Mouse (Mus musculus) small intestine, adult 2 months (tissue): Measurements from ENCODE around the gene Tmod3. TPM values are rescaled to one million over a fixed set of nuclear protein-coding genes. Genes with fewer than 3 reads are reported as not detected.

Experiments used
- H3K27ac ChIP-seq: fragments of 200-500 bp; 2 replicates; pipeline ENCODE4 v1.5.1; 2012; ENCODE audit warnings: low read depth, low read length, control low read depth, inconsistent platforms; ENCODE audit not compliant: insufficient read depth
- H3K27me3 ChIP-seq: fragments of 200-500 bp; 2 replicates; pipeline ENCODE4 v1.6.1; 2012; ENCODE audit warnings: mild to moderate bottlenecking, moderate library complexity, low read length, inconsistent platforms; ENCODE audit not compliant: control insufficient read depth, insufficient read depth
- H3K36me3 ChIP-seq: fragments of 200-500 bp; 2 replicates; pipeline ENCODE4 v1.6.1; 2012; ENCODE audit warnings: mild to moderate bottlenecking, low read length, control low read depth, inconsistent platforms; ENCODE audit not compliant: control insufficient read depth, insufficient read depth
- H3K4me1 ChIP-seq: fragments of 200-500 bp; 2 replicates; pipeline ENCODE4 v1.6.1; 2012; ENCODE audit warnings: low read length, inconsistent platforms, mixed read lengths; ENCODE audit not compliant: control insufficient read depth, insufficient read depth, insufficient read length
- H3K4me3 ChIP-seq: fragments of 200-500 bp; 2 replicates; pipeline ENCODE4 v1.5.1; 2012; ENCODE audit warnings: low read depth, mild to moderate bottlenecking, control low read depth, inconsistent platforms, low read length, moderate library complexity
- CTCF ChIP-seq: fragments of 200-500 bp; IDR thresholded peaks from 2 replicates; pipeline ENCODE4 v1.5.1; 2012; ENCODE audit warnings: low read depth, mild to moderate bottlenecking, control low read depth, inconsistent platforms, low read length, moderate library complexity, mixed read lengths; ENCODE audit not compliant: insufficient replicate concordance, insufficient read length; ENCODE audit errors: extremely low read depth
- POLR2A ChIP-seq: fragments of 200-500 bp; IDR thresholded peaks from 2 replicates; pipeline ENCODE4 v1.6.1; 2012; ENCODE audit warnings: low read depth, mild to moderate bottlenecking, control low read depth, inconsistent platforms, low read length, moderate library complexity
- WGBS: fragments of 180-500 bp; shearing (Covaris S2); methylation state at CpG from one replicate; pipeline ENCODE4 v1.1.7; 2018; 5-methylcytosine and 5-hydroxymethylcytosine counted together
- polyA plus RNA-seq: library from polyadenylated mRNA; depleted of rRNA; stranded (reverse); fragments of >200 nt; gene quantifications from 2 replicates; pipeline ENCODE4 v1.2.3, GENCODE M21; 2012

Tmod3 gene
- polyA plus RNA-seq, 1 experiment = 13.4 TPM

- H3K4me3 ChIP-seq = no peak overlapping the region
These were observed 34.0 kb upstream of the Tmod3 start for GRCm38 (mm10) chr9:75593481-75593880.

GRCm38 (mm10) chr9:75589850-75590790, 30.7 kb upstream of the Tmod3 start:
- Histone ChIP-seq H3K27me3 (no peaks in the 10 kb centered on the region), H3K4me3 (no peak overlapping the region), H3K4me1 (peaks cover 3% of the 10 kb centered on the region; the same call in 1 of the 2 replicates), H3K27ac (no peak overlapping the region), H3K36me3 (no peaks in the 10 kb centered on the region)
- WGBS = 36% methylated on average over 15 of the region's 15 CpGs
- TF ChIP-seq CTCF (no peak), POLR2A (no peak)

More at GRCm38 (mm10) chr9:75593481-75593880, 34.0 kb upstream of the Tmod3 start:
- Histone ChIP-seq H3K27ac (no peak overlapping the region), H3K27me3 (no peaks in the 10 kb centered on the region), H3K36me3 (no peaks in the 10 kb centered on the region), H3K4me1 (peaks cover 3% of the 10 kb centered on the region; the same call in 1 of the 2 replicates)
- WGBS = 87% methylated on average over 5 of the region's 5 CpGs
- TF ChIP-seq POLR2A = no peak
- no peak for TF ChIP-seq CTCF

- no peaks in the 10 kb centered on the region for H3K27me3 ChIP-seq
- H3K27ac ChIP-seq = no peak overlapping the region
- no peaks in the 10 kb centered on the region for H3K36me3 ChIP-seq
- no peaks in the 10 kb centered on the region; the same call in 1 of the 2 replicates for H3K4me1 ChIP-seq
- no peak overlapping the region for H3K4me3 ChIP-seq
- WGBS = 42% methylated on average over 7 of the region's 7 CpGs
- peak; percentile 45; the same call in 1 of the 2 replicates for TF ChIP-seq CTCF
- no peak for TF ChIP-seq POLR2A
These were observed 22.4 kb upstream of the Tmod3 start for GRCm38 (mm10) chr9:75581694-75582350.

GRCm38 (mm10) chr9:75579321-75579720, 19.9 kb upstream of the Tmod3 start:
- no peak overlapping the region for H3K27ac ChIP-seq
- no peak overlapping the region for H3K4me3 ChIP-seq
- no peaks in the 10 kb centered on the region; the same call in 1 of the 2 replicates for H3K4me1 ChIP-seq
- TF ChIP-seq CTCF (no peak), POLR2A (no peak)
- H3K36me3 ChIP-seq = no peaks in the 10 kb centered on the region
- no peaks in the 10 kb centered on the region for H3K27me3 ChIP-seq
- WGBS = 86% methylated on average over 6 of the region's 6 CpGs

GRCm38 (mm10) chr9:75571036-75571942, 11.8 kb upstream of the Tmod3 start:
- Histone ChIP-seq H3K27me3 (no peaks in the 10 kb centered on the region), H3K36me3 (no peaks in the 10 kb centered on the region), H3K4me3 (no peak overlapping the region), H3K27ac (no peak overlapping the region), H3K4me1 (no peaks in the 10 kb centered on the region)
- TF ChIP-seq POLR2A = no peak
- no peak for TF ChIP-seq CTCF
- 88% methylated on average over 5 of the region's 5 CpGs for WGBS

GRCm38 (mm10) chr9:75568399-75568798, 8.9 kb upstream of the Tmod3 start:
- no peak for TF ChIP-seq POLR2A
- WGBS = 89% methylated on average over 6 of the region's 6 CpGs
- Histone ChIP-seq H3K4me3 (no peak overlapping the region), H3K36me3 (no peaks in the 10 kb centered on the region), H3K27me3 (no peaks in the 10 kb centered on the region), H3K4me1 (peaks cover 3% of the 10 kb centered on the region; the same call in 1 of the 2 replicates), H3K27ac (no peak overlapping the region)
